Mouse (Mus musculus) gastrocnemius, postnatal 4 days (tissue): ENCODE measurements at regions not wholly inside any gene's neighbourhood (a gene's known extent, or its start where the extent isn't known, plus 50 kb on each side); places are given as distances from the start of the nearest gene placed in this dataset.
A peak's percentile ranks its signal among the peaks of the same experiment; 100 is the strongest.

Experiments
- DNase-seq, 2 experiments: peaks; one replicate each; pipeline ENCODE4 v3.0.0; 2021 to 2022; ENCODE audit warnings: low spot score in 2 of 2, mixed read lengths in 2 of 2

GRCm38 (mm10) chr10:111558675-111559340, 52.7 kb downstream of the Phlda1 start:
- DNase-seq, result no peak

GRCm38 (mm10) chr10:111559341-111560246, 53.5 kb downstream of the Phlda1 start:
- DNase-seq, result no peak

DNA sequence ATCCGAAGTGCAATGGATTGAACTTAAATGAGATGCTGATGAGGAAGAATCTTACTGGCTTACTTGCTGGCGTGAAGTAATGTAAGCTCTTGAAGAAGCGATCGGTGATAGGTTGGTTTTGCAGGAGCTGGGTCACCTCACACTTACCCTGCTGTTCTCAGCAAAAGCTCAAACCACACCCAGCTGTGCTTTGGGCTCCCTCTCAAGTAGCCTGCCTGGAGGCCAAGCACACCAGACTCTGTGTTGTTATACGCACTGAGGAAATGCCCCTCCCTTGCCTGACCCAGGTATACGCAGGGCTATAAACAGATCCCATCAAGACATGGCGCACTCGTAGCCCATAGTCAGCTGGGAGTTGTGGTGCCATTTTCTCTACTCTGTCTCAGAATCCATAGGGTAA, 56.5 kb downstream of the Phlda1 start:
- no peak for DNase-seq

GRCm38 (mm10) chr10:111566873-111567381, 60.8 kb downstream of the Phlda1 start:
- DNase-seq, result peak in 1 of 2 experiments; percentile 53

GRCm38 (mm10) chr10:111570501-111571258, 64.6 kb downstream of the Phlda1 start:
- DNase-seq, result no peak

- no peak for DNase-seq
Observed at GRCm38 (mm10) chr10:111574231-111574630, 68.1 kb downstream of the Phlda1 start.

DNA sequence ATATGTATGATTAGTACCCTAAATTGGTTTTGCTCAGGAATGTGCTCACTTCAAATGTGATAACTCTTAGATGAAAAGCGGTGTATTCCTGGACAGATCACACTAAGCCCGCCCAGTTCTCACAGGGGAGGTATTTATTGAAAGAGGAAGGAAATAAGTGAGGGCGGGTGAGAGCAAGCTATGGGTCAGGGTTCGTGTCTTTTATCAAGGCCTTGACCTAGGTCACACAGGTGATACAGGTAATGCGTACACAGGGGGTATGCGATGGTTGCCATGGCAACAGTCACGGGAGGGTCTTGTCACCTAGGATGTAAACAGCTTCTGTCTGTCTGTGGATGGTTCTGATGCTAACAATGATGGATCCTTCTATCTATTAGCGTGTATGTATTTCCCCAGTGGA, 68.7 kb downstream of the Phlda1 start:
- DNase-seq, result no peak

DNA sequence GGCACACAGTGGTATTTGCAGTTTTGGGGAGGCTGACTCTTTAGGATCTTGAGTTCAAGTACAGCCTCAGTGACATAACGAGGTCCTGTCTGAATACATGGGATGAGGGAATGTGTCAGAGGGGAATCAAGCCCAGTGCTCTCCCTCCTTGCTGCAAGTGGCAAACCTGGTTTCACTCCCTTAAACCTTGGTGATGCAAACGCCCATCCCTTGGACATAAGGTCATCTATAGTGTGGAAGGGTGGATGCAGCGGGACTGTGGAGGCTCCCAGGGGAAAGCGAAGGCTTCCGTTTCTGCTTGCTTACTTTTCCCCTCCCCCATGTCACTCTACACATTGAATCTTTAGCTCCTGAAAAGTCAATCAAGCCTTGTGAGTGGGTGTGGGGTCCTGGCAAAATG, 69.2 kb downstream of the Phlda1 start:
- DNase-seq, result no peak

- no peak for DNase-seq
Observed at GRCm38 (mm10) chr10:111575926-111576325, 69.8 kb downstream of the Phlda1 start.

GRCm38 (mm10) chr10:111576395-111577069, 70.4 kb downstream of the Phlda1 start:
- no peak for DNase-seq

DNA sequence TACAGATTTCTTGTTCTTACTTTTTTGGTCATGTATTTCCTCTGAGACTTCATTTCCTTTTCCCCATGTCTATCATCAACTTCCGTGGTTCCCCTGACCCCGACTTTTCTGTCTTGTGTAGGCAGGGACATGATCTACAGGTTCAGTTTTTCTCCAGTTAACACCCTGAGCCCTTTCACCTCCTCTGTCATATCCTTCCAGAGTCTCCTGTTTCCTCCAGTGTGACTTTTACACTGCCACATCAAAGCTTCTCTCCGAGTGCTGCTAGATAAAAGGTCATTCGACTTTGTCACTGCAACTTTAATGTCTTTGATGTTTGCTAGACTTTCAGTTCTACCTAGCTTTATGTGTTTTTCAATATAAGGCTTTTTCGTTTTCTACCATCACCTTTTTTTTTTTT, 72.5 kb downstream of the Phlda1 start:
- DNase-seq, result no peak

- DNase-seq, result no peak
Observed at GRCm38 (mm10) chr10:111579481-111579880, 73.4 kb downstream of the Phlda1 start.

GRCm38 (mm10) chr10:111580401-111581100, 74.5 kb downstream of the Phlda1 start:
- no peak for DNase-seq

DNA sequence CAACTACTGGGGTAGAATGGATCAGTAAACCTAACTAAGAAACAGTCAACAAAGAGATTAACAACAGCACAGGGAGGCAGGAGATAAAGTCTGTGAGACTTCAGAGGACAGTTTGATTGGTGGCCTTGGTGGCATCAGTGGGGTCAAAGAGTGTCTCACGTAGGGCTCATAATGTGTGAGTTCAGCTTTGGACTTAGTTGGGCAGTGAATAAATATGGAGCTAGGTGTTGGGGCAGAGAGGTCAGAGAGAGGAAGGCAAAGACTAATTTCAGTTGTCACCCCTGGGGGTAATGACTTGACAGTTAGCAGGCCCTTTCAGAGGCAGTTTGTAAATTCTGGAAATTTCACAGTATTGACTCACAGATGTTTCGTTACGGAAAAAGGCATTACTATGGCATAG, 75.8 kb downstream of the Phlda1 start:
- DNase-seq, result no peak

DNA sequence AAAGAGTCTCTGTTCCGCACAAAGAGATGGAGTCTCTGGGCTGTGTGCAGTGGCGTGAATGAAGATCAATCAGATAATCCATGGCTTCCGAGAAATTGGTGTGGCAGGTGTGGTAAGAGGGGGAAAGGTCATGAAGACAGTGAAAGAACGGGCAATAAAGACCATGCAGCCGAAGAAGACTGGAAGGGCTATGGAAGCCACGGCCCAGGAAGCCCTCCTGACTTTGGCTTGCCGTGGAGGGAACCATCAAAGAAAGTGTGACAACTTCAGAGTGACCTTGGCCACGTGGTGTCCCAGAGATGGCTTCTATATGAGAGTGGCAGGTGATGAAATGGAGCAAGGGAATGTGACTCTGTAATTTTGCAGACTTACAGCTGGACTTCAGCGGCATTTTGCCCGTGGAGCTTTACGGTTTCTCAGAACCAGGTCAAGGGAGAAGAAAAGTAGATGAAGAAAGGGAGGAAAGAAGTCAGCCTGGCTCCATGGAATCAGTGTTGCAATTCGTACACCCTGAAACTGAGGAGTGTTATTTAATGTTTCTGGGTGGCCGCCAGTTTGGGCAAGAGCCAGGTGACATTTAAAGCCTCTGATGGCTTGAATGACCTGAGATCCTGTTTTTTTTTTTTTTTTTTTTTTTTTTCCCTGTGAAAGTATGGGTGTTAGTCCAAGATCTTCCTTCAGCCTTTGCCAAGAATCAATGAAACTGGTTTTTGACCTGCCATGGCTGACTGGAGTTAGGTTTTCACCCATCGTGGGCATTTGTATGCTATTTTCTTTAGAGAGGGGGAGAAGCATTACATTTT, 76.4 kb downstream of the Phlda1 start:
- no peak for DNase-seq

DNA sequence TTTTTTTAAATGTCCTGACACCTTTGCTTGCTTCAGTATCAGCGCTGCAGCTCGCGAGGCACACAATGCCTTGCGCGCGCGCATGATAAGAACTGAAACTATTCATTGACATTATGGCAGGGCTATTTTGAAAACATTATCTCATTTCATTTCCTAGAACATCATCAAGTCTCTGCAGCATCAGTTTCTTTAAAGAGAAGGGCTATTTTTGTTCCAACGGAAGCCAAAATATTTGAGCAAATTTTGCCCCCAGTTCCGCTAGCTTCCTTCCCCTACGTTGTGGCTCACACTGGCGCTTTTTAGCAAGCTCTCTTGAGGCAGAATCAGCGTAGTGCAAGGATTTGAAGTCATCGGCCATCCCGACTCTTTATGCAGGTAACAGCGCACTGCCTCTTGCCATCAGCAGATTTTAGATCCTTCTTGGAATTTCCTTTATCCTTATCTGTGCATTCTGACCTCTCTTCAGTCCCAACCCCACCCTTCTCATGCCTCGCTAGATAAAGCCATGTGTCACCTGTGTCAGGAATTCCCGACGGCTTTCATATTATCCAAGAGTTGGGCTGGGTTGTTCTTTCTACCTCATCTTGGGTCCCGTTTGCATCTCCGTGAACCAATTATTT, 77.1 kb downstream of the Phlda1 start:
- DNase-seq, result no peak

- no peak for DNase-seq
Observed at GRCm38 (mm10) chr10:111583744-111584152, 77.7 kb downstream of the Phlda1 start.

DNA sequence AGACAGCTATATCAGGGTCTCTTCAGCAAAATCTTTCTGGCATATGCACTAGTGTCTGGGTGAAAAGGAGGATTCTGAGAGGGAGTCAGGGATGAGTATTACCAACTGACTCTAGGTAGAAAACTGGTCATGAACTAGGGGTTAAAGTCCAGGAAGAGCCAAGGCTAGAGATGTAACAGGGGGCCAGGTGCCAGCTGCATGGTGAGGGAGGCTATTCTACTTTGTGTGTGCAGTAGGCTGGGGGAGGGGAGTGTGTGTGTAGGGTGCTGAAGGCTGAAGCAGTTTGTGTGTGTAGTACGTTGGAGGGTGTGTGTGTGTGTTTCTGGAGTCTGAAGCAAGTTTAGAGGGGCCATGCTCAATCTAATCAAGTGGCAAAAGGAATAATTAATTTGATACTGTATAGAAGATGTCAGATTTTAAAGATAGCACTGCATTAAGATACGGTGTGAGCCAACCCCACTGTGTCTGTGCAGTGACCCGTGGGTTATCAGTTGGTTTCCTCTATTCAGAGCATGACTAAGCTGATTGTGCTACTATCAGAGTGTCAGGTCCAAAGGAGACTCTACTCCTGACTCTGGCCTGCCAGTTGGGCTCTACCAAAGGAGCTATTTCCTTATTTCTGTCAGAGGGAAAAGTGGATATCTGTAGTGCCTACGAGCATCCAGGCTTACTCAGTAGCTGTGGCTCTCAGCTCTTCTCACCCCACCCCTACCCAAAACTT, 82.0 kb downstream of the Phlda1 start:
- DNase-seq, result no peak
